Mouse (Mus musculus) erythroblast, embryonic 14.5 days (primary cell): ENCODE results near the gene Hist1h4k. TPM values are rescaled to one million over a fixed set of nuclear protein-coding genes. Genes with fewer than 3 reads are reported as not detected.
A peak's percentile ranks its signal among the peaks of the same experiment; 100 is the strongest.
"Not testable (repeated sequence)": the region's sequence is repeated elsewhere in the genome, so short reads cannot be mapped to it uniquely, and the experiment has no call there.

ENCODE experiments used
- H3K27me3 ChIP-seq: 2 replicates; pipeline ENCODE4 v1.6.1; 2012; ENCODE audit warnings: inconsistent platforms; ENCODE audit not compliant: control insufficient read depth
- H3K36me3 ChIP-seq: 2 replicates; pipeline ENCODE4 v1.6.1; 2012; ENCODE audit warnings: mild to moderate bottlenecking, inconsistent platforms; ENCODE audit not compliant: control insufficient read depth
- H3K4me1 ChIP-seq: 2 replicates; pipeline ENCODE4 v1.6.1; 2012; ENCODE audit warnings: inconsistent platforms; ENCODE audit not compliant: control insufficient read depth
- H3K4me3 ChIP-seq: replicated peaks from 2 replicates; pipeline ENCODE3; 2012; ENCODE audit warnings: moderate library complexity, mild to moderate bottlenecking, inconsistent platforms
- H3K9me3 ChIP-seq: 2 replicates; pipeline ENCODE4 v1.6.1; 2012; ENCODE audit warnings: low read length, inconsistent platforms, mixed read lengths; ENCODE audit not compliant: control insufficient read depth
- GATA1 ChIP-seq: IDR thresholded peaks from 2 replicates; pipeline ENCODE4 v1.6.1; 2012; ENCODE audit warnings: low read length, inconsistent platforms, mixed read lengths
- TAL1 ChIP-seq: IDR thresholded peaks from 3 replicates; pipeline ENCODE4 v1.6.1; 2012; ENCODE audit warnings: low read length, inconsistent platforms, mixed read lengths
- polyA plus RNA-seq: library from polyadenylated mRNA; stranded (reverse); fragments of >175 nt; gene quantifications from 2 replicates; pipeline ENCODE4 v1.2.3, GENCODE M21; 2012

The Hist1h4k gene
- polyA plus RNA-seq, 1 experiment: 64.1 TPM

GRCm38 (mm10) chr13:21749387-21750158 is 732 bp downstream of the Hist1h4k start:
- TF ChIP-seq TAL1 (no peak), GATA1 (no peak)
- Histone ChIP-seq H3K4me1 (peaks cover 59% of the 10 kb centered on the region), H3K36me3 (peaks cover 36% of the 10 kb centered on the region), H3K4me3 (peak overlapping the region; percentile 68), H3K9me3 (no peaks in the 10 kb centered on the region), H3K27me3 (no peaks in the 10 kb centered on the region)

- Histone ChIP-seq H3K27me3 (no peaks in the 10 kb centered on the region), H3K36me3 (peaks cover 42% of the 10 kb centered on the region), H3K4me1 (peaks cover 37% of the 10 kb centered on the region), H3K4me3 (no peak overlapping the region), H3K9me3 (no peaks in the 10 kb centered on the region)
- TF ChIP-seq TAL1: no peak
- TF ChIP-seq GATA1: no peak
These were observed 5.3 kb downstream of the Hist1h4k start for GRCm38 (mm10) chr13:21745006-21745405.

- peaks cover 49% of the 10 kb centered on the region for H3K4me1 ChIP-seq
- H3K4me3 ChIP-seq: peak within 1 kb of the TSS; percentile 72
- not testable (repeated sequence) for H3K36me3 ChIP-seq
These were observed 15.2 kb downstream of the Hist1h4k start, which contains the start of gene Hist1h4j for GRCm38 (mm10) chr13:21734906-21735767. Gene Hist1h4j (plus strand): TSS chr13:21735064.

GRCm38 (mm10) chr13:21734010-21734905 is 16.0 kb downstream of the Hist1h4k start:
- Histone ChIP-seq H3K4me1 (peaks cover 49% of the 10 kb centered on the region), H3K4me3 (peak overlapping the region; percentile 65), H3K36me3 (peaks cover 3% of the 10 kb centered on the region), H3K9me3 (no peaks in the 10 kb centered on the region), H3K27me3 (no peaks in the 10 kb centered on the region)
- no peak for TF ChIP-seq GATA1
- TF ChIP-seq TAL1: no peak

More at GRCm38 (mm10) chr13:21734906-21735767, 15.2 kb downstream of the Hist1h4k start, which contains the start of gene Hist1h4j:
- not testable (repeated sequence) for H3K27me3 ChIP-seq, H3K9me3 ChIP-seq

GRCm38 (mm10) chr13:21733466-21733865 is 16.8 kb downstream of the Hist1h4k start:
- peaks cover 45% of the 10 kb centered on the region for H3K4me1 ChIP-seq
- H3K9me3 ChIP-seq: no peaks in the 10 kb centered on the region
- H3K36me3 ChIP-seq: no peaks in the 10 kb centered on the region
- H3K27me3 ChIP-seq: no peaks in the 10 kb centered on the region
- TF ChIP-seq TAL1 (no peak), GATA1 (no peak)
- no peak overlapping the region for H3K4me3 ChIP-seq

- Histone ChIP-seq H3K36me3 (no peaks in the 10 kb centered on the region), H3K9me3 (no peaks in the 10 kb centered on the region), H3K4me3 (no peak overlapping the region), H3K27me3 (no peaks in the 10 kb centered on the region), H3K4me1 (peaks cover 21% of the 10 kb centered on the region)
- TF ChIP-seq GATA1 (no peak), TAL1 (no peak)
These were observed 20.8 kb downstream of the Hist1h4k start for GRCm38 (mm10) chr13:21729544-21729943.

- H3K27me3 ChIP-seq: no peaks in the 10 kb centered on the region
- TF ChIP-seq TAL1: no peak
- no peak for TF ChIP-seq GATA1
- no peaks in the 10 kb centered on the region for H3K9me3 ChIP-seq
- no peaks in the 10 kb centered on the region for H3K36me3 ChIP-seq
- no peak overlapping the region for H3K4me3 ChIP-seq
- H3K4me1 ChIP-seq: peaks cover 13% of the 10 kb centered on the region
These were observed 22.2 kb downstream of the Hist1h4k start for GRCm38 (mm10) chr13:21727948-21728572.
